Mouse (Mus musculus) embryonic stem cell, embryonic (primary cell): ENCODE measurements around the gene Add3.

ENCODE experiments used
- CTCF ChIA-PET, 4 experiments: fragments of 300-600 bp in 2 of 4; fragments of 350-600 bp in 2 of 4; sonication (Branson Sonifier 250); formaldehyde crosslinking; loops; one replicate each; lab custom pipeline; 2022; ENCODE audit warnings: inconsistent platforms in 2 of 4; lab: Charles Lee
- POLR2A ChIA-PET, 4 experiments: fragments of 300-600 bp in 2 of 4; fragments of 350-600 bp in 2 of 4; sonication (Branson Sonifier 250); formaldehyde crosslinking; loops; one replicate each; lab custom pipeline; 2022; ENCODE audit warnings: antibody characterized with exemption in 4 of 4, inconsistent platforms in 1 of 4; lab: Charles Lee

The Add3 gene

GRCm38 (mm10) chr19:53126546-53126945, 13.7 kb upstream of the Add3 start:
- CTCF ChIA-PET: interaction anchor here in 1 of 4 experiments (1.2 kb wide), 1 partner anchor 20 kb away, joined by 3 read pairs; no protein-coding TSS in a partner anchor
- POLR2A ChIA-PET: no interaction called here

DNA sequence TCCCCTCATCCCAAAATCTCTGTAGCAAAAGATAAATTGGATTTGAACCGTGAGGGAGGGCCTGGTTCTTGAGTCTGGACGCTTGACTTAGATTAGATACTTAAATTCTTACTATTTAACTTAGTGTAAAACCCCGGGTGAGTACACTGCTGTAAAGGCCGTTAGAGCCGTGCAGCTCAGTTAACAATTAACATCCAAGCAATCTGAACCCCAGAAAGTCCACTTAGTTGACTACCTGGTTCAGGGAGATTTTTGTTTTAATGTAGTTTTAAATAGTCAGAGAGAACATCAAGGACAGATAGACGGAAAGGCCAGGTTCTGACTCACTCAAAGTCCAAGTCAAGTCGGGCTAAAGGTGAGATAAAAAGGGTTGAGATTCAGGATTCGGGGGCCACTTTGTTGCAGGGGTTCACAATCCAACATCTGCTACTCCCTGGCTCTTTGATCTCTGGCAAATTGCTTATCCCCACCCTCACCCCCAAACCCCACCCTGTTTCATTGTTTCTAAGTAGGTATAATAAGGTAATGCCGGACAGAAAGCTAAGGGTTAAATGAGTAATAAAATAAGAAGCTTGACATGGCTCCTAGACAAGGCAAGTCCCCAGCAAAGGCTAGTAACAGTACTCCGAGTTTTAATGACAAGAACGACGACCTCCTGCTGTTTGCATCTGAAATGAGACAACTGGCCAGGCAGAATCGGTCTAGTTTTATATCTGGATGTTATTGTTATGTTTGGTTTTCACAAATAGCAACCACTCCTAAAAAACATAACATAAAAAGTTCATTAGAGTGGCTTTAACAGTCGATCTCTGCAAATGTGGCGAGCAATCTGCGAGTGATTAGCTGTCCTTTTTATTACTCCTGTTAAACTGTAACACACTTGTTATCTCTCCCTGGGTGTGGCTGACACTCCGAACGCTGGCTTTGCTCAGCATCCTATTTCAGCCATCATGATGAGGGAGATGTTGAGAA, 12.6 kb upstream of the Add3 start:
- ChIA-PET POLR2A (interaction anchor here in 2 of 4 experiments (0.6 to 4.0 kb wide), 5 partner anchors 14 to 522 kb away, joined by 3 to 20 read pairs (median 4); no protein-coding TSS in a partner anchor), CTCF (interaction anchor here in 1 of 4 experiments (0.5 kb wide), 1 partner anchor 119 kb away, joined by 4 read pairs; no protein-coding TSS in a partner anchor)

GRCm38 (mm10) chr19:53128494-53129337, 11.5 kb upstream of the Add3 start:
- POLR2A ChIA-PET: interaction anchor here in 2 of 4 experiments (0.6 to 4.0 kb wide), 6 partner anchors 13 to 521 kb away, joined by 3 to 20 read pairs (median 4); no protein-coding TSS in a partner anchor
- CTCF ChIA-PET: interaction anchor here in 2 of 4 experiments (0.5 to 0.8 kb wide), 2 partner anchors 14 to 120 kb away, joined by 3 to 4 read pairs; no protein-coding TSS in a partner anchor

DNA sequence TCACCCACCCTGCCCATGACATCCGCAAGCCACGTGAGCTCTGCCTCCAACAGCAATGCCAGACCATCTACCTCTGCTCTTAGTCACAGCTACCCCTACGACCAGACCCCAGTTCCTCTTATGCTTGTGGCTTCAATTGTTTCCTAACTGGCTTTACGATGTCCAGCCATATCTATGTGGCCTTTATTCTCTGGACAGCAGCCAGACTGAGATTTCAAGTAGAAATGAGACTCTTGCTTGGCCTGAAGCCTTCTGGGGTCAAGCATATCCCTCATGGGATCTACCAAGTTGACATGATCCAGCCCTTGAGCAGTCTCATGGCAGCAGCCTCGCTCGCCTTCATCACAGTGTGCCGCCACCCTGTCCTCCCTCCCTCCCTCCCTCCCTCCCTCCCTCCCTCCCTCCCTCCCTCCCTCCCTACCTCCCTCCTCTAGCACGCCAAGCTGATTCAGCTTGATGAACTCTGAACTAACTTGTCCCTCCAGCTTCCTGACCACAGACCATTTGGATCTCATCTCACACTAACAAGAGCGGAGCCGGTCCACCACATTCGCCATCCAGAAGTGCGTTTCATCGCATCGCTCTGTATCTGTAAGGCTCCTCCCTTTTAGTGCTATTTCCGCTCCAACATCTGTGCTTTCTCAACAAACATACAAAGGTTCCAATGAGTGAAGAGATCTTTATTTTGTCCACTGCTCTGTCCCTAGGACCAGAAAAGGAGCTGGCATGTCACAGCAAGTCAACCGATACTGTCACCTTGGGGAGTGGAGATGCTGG, 9.7 kb upstream of the Add3 start:
- POLR2A ChIA-PET: interaction anchor here in 3 of 4 experiments (0.5 to 4.0 kb wide), 6 partner anchors 11 to 114 kb away, joined by 3 to 20 read pairs (median 5); no protein-coding TSS in a partner anchor
- CTCF ChIA-PET: no interaction called here

DNA sequence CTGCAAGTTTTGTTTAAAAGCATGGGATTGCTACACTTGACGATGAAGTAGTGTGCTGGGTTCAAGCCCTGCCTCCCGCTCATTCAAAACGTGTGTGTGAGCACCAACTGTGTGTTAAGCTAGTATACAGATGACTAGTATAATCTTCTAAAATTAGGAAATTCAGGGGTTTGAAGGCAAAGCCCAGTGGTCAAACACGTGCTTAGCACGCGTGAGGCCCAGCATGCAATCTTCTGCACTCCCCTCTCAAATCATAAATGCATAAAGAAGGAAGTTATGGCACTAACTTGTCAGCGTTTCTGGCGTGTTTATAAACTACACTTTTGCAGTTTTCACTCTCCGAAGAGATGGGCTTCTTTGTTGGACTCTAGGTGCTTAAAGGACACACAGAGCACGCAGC, 7.8 kb upstream of the Add3 start:
- ChIA-PET POLR2A (interaction anchor here in 3 of 4 experiments (1.6 to 3.0 kb wide), 5 partner anchors 9 to 13 kb away, joined by 3 to 14 read pairs (median 5); no protein-coding TSS in a partner anchor), CTCF (no interaction called here)

DNA sequence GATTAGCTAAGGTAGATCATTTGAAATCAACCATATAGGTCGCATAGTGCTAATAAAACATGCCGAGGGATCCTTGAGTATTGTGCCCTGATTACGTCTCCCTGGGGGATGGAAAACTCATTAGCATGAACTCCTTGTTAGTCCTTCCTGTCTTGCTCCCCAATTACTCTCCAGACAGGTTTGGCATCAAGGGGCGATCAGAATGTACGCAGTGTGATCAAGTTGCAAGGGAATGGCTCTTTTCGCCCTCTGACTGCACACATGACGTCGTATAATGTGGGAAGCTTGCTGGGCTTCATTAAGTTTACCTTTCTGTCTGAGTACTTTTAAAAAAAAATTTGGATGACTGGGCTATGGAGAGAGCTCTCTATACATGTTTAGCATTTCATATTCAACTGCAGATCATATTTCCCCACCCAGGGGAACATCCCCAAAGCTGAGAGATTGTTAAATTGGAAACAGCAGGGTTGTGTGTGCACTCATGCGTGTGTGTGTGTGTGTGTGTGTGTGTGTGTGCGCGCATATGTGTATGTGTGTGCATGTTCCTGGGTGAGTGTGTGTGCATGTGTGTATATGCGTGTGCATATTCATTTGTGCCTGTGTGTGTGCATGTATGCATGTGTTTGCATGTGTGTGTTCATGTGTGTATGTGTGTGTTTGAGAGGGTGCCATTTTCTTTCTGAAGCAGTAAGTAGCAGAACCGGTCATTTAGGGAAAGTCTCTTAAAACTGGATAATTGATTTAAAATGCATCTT, 3.7 kb upstream of the Add3 start:
- ChIA-PET POLR2A (interaction anchor here in 2 of 4 experiments (0.6 to 1.1 kb wide), 2 partner anchors 80 to 225 kb away, joined by 3 to 5 read pairs; no protein-coding TSS in a partner anchor), CTCF (interaction anchor here in 1 of 4 experiments (0.6 kb wide), 1 partner anchor 151 kb away, joined by 3 read pairs; no protein-coding TSS in a partner anchor)

GRCm38 (mm10) chr19:53137116-53137670, 3.0 kb upstream of the Add3 start:
- ChIA-PET CTCF (interaction anchor here in 1 of 4 experiments (0.5 kb wide), 1 partner anchor 70 kb away, joined by 3 read pairs; no protein-coding TSS in a partner anchor), POLR2A (no interaction called here)

- ChIA-PET POLR2A (interaction anchor here in 3 of 4 experiments (1.0 to 3.1 kb wide), 11 partner anchors 8 to 102 kb away, joined by 3 to 38 read pairs (median 7); no protein-coding TSS in a partner anchor), CTCF (interaction anchor here in 1 of 4 experiments (0.6 kb wide), 1 partner anchor 24 kb away, joined by 4 read pairs; no protein-coding TSS in a partner anchor)
These were observed 584 bp downstream of the Add3 start for GRCm38 (mm10) chr19:53140804-53141250.

GRCm38 (mm10) chr19:53141251-53142072, 1.2 kb downstream of the Add3 start:
- POLR2A ChIA-PET: interaction anchor here (0.7 to 3.1 kb wide), 80 partner anchors 9 to 803 kb away, joined by 3 to 38 read pairs (median 5); partner anchors contain the start of genes Mxi1 (in 2 of the 4), Bbip1 (in 1 of the 4), Dusp5 (in 1 of the 4) and Shoc2 (in 1 of the 4)

DNA sequence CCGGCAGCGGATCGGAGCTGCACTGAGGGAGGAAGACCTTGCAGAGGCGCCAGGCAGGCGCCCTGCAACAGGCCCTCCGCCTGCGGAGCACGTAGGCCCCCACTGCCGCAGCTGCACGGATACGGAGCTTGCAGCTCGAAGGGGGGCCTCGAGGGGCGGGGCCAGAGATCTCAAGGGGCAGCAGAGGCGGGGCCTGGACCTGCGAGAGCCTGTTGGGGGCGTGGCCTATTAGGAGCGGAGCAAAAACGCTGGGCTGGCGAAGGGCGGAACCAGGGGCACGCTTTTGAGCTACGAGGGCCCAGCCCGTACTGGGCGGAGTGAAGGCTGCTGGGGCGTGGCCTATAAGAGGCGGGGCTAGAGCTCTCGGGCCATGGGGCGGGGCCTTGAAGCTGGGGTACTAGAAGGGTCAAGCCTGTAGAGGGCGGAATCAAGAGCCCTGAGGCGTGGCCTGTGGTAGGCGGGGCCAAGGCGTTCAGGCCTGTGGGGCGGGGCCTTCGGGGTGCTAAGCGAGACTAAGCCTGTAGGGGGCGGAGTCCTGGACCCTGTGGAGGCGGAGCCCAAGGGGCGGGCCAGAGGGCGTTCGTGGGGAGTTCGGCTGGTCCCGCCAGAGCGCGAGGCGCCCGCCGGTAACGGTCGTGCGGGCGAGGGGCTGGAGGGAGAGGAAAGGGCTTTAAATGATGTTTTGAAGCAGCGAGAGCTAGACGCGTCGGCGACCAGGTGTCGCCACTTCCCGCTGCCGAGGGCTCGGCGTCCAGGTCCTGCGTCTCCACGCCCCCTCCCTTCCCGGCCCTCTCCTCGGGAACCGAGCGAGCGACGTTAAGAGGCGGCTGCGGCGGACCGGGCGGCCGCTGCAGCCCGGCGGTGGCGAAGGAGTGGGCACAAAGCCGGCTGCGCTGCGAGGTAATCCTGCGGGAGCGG, 2.2 kb downstream of the Add3 start:
- CTCF ChIA-PET: interaction anchor here (0.5 to 1.2 kb wide), 22 partner anchors 9 to 581 kb away, joined by 3 to 7 read pairs (median 3); no protein-coding TSS in a partner anchor
- POLR2A ChIA-PET: interaction anchor here (0.6 to 3.1 kb wide), 103 partner anchors 9 to 802 kb away, joined by 3 to 38 read pairs (median 4); partner anchors contain the start of genes Dusp5 (in 2 of the 4), Mxi1 (in 2 of the 4), Bbip1 (in 1 of the 4) and Shoc2 (in 1 of the 4)

More at GRCm38 (mm10) chr19:53141251-53142072, 1.2 kb downstream of the Add3 start:
- CTCF ChIA-PET: interaction anchor here in 2 of 4 experiments (0.6 to 1.2 kb wide), 11 partner anchors 10 to 250 kb away, joined by 3 to 7 read pairs (median 4); no protein-coding TSS in a partner anchor

DNA sequence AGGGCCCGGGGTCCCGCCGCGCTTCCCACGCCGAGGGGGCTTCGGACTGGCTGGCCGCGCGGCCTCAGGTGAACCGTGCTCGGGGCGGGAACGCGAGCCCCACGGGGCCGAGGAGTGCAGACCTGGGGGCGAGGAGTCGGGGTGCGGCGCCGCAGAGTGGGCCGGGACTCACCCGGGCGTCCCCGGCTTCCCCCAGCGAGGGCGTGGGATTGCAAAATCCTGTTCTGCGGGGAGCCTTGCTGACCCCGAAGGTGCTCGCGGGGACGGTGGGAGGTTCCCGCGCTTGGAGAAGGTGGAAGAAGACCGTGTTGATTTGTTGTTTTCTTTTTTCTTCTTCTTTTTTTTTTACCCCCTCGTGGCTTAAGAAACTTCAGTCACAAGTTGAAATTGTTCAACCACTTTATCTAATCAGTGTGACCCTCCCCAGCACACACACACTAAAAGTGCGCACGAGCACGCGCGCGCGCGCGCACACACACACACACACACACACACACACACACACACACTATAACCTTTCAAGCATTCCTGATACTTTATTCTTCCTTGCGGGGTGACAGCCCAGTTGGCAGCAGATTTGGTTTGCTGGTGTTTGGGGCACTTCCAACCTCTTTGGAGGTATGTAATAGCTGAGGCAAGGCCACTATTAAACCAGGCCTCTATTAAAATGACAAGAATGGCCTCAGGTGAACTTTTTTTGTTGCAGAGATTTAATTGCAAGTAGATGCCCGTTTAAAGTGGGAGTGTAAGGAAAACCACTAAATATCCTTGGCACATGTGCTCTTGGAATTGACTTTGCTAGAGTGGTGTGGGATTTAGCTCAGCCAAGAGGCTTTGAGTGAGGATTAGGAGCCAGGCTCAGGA, 3.1 kb downstream of the Add3 start:
- POLR2A ChIA-PET: interaction anchor here in 3 of 4 experiments (0.6 to 3.1 kb wide), 42 partner anchors 9 to 306 kb away, joined by 3 to 38 read pairs (median 5); partner anchors contain the start of gene Mxi1 (in 1 of the 3)
- CTCF ChIA-PET: interaction anchor here in 1 of 4 experiments (0.6 to 0.9 kb wide), 2 partner anchors 14 to 85 kb away, joined by 3 read pairs; no protein-coding TSS in a partner anchor

GRCm38 (mm10) chr19:53145075-53145474, 4.8 kb downstream of the Add3 start:
- CTCF ChIA-PET: no interaction called here

DNA sequence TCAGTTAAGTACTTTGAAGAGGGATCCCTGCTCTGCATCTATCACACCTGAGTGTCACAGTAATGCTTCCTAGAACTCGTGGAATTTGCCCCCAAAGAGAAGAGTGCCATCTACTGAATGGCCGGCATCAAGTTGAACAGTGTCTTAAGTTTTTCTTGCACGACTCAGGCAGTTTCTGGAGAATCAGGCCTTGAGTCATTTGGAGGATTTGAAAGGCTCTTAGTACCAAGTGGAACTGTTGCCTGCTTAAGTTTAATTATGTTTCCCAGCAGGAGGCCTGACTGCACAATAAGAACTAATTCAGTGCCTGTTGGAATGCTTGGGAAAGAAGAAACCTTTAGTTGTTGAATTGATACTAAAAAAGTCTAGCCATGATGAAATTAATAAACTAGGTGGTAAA, 9.1 kb downstream of the Add3 start:
- ChIA-PET POLR2A (no interaction called here), CTCF (no interaction called here)

More at GRCm38 (mm10) chr19:53145075-53145474, 4.8 kb downstream of the Add3 start:
- POLR2A ChIA-PET: interaction anchor here in 3 of 4 experiments (0.7 to 2.1 kb wide), 9 partner anchors 12 to 455 kb away, joined by 3 to 10 read pairs (median 4); no protein-coding TSS in a partner anchor
